Mouse (Mus musculus): Measurements from ENCODE around the gene Trappc6a. TPM values are rescaled to one million over a fixed set of nuclear protein-coding genes. Genes with fewer than 3 reads are reported as not detected.

Trappc6a gene
- polyA plus RNA-seq, 1 experiment from 2014 or later = 31.7 TPM

DNA sequence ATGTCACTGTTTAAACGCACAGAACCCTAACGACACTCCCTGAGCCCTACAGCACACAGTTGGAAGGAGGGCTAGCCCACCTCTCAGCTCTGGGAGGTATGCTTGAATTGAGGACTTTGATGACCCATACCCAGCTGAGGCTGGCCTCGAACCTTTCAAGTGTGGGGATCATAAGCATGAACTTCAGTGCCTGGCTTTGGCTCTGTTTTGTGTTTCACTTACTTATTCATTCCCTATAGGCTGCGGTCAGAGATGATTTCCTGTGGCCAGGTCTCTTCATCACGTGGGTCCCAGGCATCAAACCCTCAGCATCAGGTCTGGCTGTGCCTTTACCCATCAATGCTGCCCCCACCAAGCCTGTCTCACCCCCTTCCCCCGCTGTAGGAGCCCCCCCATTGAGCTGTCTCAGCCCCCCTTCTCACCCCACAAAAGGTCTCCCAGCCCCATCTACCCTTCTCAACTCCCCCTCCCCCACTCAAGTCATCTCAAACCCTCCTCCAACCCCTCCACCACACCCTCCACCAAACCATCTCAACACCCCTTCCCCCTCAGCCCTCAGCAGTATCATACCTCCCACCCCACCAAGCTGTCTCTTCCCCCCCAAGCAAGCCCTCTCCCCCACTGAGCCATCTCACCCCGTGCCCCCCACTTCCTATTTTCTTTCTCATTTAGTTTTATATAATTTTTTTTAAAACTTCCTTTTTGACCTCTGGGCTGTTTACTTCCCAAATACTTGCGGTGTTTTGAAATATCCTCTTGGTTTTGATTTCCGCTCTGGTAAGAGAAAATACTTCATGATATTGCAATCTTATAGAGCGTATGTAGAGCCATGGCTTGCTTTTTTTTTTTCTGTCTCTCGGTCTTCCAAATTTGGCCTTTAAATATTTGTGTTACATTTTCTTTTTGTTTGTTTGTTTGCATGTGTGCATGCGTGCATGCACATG, 7.5 kb upstream of the Trappc6a start:
- Histone ChIP-seq H3K27me3 (ENCODE audit: control insufficient read depth, insufficient read depth, low read length) (no peaks in the 10 kb centered on the region), H3K4me2 (ENCODE audit: low read depth, low read length) (no peak overlapping the region), H3K36me3 (ENCODE audit: control insufficient read depth, insufficient read depth, low read length) (no peaks in the 10 kb centered on the region), H3K9ac (replicated peaks; ENCODE audit: low read depth, low read length) (no peak overlapping the region), H3K9me3 (ENCODE audit: control insufficient read depth, low read length) (no peaks in the 10 kb centered on the region), H3K27ac (ENCODE audit: low read depth, low read length) (no peak overlapping the region), H3K4me1 (ENCODE audit: control insufficient read depth, insufficient read depth, low read length) (no peaks in the 10 kb centered on the region), H3K4me3 (ENCODE audit: low read depth, low read length) (no peak overlapping the region)
- WGBS = 74% methylated on average over 12 of the region's 12 CpGs
- ATAC-seq (ENCODE audit: low read depth) = no peak

DNA sequence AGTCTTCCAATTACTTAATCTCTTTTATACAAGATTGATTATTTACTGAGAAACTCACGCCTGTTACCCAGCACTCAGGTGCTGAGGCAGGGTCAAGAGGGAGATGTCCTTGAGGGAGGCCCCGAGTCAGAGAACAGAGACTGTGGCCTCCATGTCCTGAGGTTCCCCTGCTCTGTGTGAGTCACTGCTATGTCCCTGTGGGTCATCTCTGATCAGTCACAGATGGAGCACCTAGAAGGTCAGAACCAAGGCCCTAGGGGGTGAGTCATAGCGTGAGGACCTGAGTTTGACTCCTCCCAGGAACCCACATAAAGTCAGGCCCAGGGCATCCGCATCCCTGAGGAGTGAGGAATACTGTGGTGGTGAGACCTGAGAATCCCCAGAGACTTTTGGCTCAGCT, 6.5 kb upstream of the Trappc6a start:
- no peak for ATAC-seq (ENCODE audit: low read depth)
- Histone ChIP-seq H3K9me3 (ENCODE audit: control insufficient read depth, low read length) (no peaks in the 10 kb centered on the region), H3K4me2 (ENCODE audit: low read depth, low read length) (no peak overlapping the region), H3K36me3 (ENCODE audit: control insufficient read depth, insufficient read depth, low read length) (no peaks in the 10 kb centered on the region), H3K27ac (ENCODE audit: low read depth, low read length) (no peak overlapping the region), H3K9ac (replicated peaks; ENCODE audit: low read depth, low read length) (no peak overlapping the region), H3K4me1 (ENCODE audit: control insufficient read depth, insufficient read depth, low read length) (no peaks in the 10 kb centered on the region), H3K4me3 (ENCODE audit: low read depth, low read length) (no peak overlapping the region), H3K27me3 (ENCODE audit: control insufficient read depth, insufficient read depth, low read length) (no peaks in the 10 kb centered on the region)
- 75% methylated on average over 4 of the region's 4 CpGs for whole genome bisulfite sequencing

DNA sequence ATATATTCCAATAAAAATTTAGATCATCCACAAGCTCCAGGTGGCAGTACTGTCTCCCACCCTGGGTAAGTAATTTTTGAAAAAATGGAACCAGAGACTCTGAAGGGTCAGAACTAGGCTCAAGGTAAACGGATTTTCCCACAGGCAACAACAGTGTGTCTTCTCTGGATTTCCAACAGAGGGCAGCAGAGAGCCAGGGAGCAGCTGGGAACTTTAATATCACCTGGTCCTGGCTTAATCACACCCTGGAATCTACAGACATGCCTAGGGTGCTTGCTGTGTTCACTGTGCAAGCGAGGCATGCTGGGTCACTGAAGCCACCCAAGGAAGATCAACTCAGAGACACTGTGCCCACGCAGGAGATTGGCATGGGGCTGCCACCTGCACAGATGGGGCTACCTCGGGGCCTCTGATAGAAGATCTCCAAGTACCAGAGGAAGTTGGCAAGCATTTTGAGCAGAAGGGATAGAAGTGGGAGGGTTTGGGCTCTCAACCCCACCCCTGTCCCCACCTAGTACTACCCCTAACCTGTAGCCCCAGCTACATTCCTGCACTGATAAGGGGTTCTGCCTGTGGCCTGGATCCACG, 4.6 kb upstream of the Trappc6a start:
- no peak overlapping the region for H3K27ac ChIP-seq (ENCODE audit: low read depth, low read length)
- H3K27me3 ChIP-seq (ENCODE audit: control insufficient read depth, insufficient read depth, low read length) = no peaks in the 10 kb centered on the region
- ATAC-seq (ENCODE audit: low read depth) = no peak
- no peaks in the 10 kb centered on the region for H3K9me3 ChIP-seq (ENCODE audit: control insufficient read depth, low read length)
- H3K4me2 ChIP-seq (ENCODE audit: low read depth, low read length) = no peak overlapping the region
- H3K4me1 ChIP-seq (ENCODE audit: control insufficient read depth, insufficient read depth, low read length) = 0 out of 2 replicates have a peak, but pooled peaks cover 4% of the 10 kb centered on the region
- no peaks in the 10 kb centered on the region for H3K36me3 ChIP-seq (ENCODE audit: control insufficient read depth, insufficient read depth, low read length)
- no peak overlapping the region for H3K4me3 ChIP-seq (ENCODE audit: low read depth, low read length)
- 39% methylated on average over 5 of the region's 5 CpGs for WGBS
- no peak overlapping the region for H3K9ac ChIP-seq (replicated peaks; ENCODE audit: low read depth, low read length)

DNA sequence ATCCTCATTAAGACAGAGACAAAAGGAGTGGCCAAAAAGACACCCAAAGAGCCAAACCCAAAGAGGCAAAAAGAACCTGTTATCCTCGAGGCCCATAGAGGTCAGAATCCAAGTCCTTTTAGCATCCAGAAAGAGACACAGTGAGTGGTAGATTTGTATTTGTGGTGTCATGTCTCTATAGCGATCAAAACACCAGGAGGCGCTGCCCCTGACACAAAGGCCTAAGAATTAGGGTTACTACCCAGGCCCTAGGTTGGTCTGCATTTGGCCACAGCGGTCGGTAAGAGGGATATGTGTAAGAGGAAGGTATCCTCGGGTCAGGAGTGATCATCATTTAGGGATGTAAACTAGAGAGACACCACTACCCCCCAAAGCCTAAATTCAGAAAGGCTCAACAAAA, 1.9 kb upstream of the Trappc6a start:
- Histone ChIP-seq H3K4me1 (ENCODE audit: control insufficient read depth, insufficient read depth, low read length) (peaks cover 12% of the 10 kb centered on the region; the same call in 1 of the 2 replicates), H3K4me2 (ENCODE audit: low read depth, low read length) (peak overlapping the region; percentile 92), H3K27me3 (ENCODE audit: control insufficient read depth, insufficient read depth, low read length) (no peaks in the 10 kb centered on the region), H3K9me3 (ENCODE audit: control insufficient read depth, low read length) (no peaks in the 10 kb centered on the region), H3K4me3 (ENCODE audit: low read depth, low read length) (peak overlapping the region; percentile 72), H3K27ac (ENCODE audit: low read depth, low read length) (no peak overlapping the region), H3K36me3 (ENCODE audit: control insufficient read depth, insufficient read depth, low read length) (no peaks in the 10 kb centered on the region), H3K9ac (replicated peaks; ENCODE audit: low read depth, low read length) (no peak overlapping the region)
- WGBS = 28% methylated on average over 6 of the region's 6 CpGs
- ATAC-seq (ENCODE audit: low read depth) = no peak

DNA sequence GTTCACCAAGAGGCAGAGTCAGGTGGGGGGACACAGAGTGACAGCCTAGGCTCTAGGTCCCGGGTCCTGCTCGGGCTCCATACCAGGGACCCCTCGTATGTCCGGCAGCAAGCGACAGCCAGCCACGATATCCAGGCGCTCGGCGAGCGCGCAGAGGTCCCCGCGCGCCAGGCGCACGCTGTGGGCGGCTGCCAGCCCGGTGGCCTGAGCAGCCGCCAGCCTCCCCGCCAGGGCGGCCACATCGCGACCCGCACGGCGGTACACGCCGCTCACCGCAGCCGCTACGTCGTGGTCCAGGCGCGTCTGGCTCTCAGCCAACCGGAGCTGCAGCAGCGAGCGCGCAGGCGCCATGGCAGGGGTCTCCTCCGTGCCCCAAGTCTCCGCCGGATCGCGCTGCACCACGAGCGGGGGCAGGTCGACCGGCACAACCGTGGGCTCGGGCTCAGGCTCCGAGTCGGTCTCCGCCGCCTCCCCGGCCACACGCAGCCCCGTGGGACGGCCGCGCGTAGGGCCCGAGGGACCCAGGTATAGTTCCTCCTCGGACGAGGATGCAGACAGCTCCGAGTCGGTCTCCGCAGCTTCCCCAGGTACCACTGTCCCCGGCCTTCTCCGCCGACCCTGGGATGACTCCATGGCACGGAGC, 1.1 kb upstream of the Trappc6a start:
- peak overlapping the region; percentile 92 for H3K4me2 ChIP-seq (ENCODE audit: low read depth, low read length)
- peak overlapping the region; percentile 68 for H3K9ac ChIP-seq (replicated peaks; ENCODE audit: low read depth, low read length)
- no peaks in the 10 kb centered on the region for H3K9me3 ChIP-seq (ENCODE audit: control insufficient read depth, low read length)
- ATAC-seq (ENCODE audit: low read depth) = peak; percentile 45
- no peaks in the 10 kb centered on the region for H3K36me3 ChIP-seq (ENCODE audit: control insufficient read depth, insufficient read depth, low read length)
- peaks cover 12% of the 10 kb centered on the region; the same call in 1 of the 2 replicates for H3K4me1 ChIP-seq (ENCODE audit: control insufficient read depth, insufficient read depth, low read length)
- peak overlapping the region; percentile 81; the same call in 1 of the 2 replicates for H3K27ac ChIP-seq (ENCODE audit: low read depth, low read length)
- H3K4me3 ChIP-seq (ENCODE audit: low read depth, low read length) = peak overlapping the region; percentile 72
- under 1% methylated on average over 58 of the region's 71 CpGs for WGBS
- no peaks in the 10 kb centered on the region for H3K27me3 ChIP-seq (ENCODE audit: control insufficient read depth, insufficient read depth, low read length)

DNA sequence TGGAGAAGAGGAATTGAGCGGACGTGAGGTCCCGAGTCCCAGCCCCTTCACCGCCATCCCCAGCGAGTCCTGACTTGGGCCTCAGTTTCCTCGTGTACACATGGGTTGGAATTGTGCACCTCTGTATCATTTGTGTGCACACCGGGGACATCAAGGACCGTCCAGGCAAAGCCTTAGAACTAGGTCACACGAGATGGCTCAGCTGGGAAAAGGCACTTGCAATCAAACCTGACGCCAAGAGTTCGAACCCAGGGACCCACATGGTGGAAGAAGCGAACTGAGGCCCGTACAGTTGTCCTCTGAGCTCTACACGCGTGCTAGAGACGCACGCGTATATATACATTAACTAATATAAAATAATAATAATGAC, 598 bp upstream of the Trappc6a start:
- H3K9ac ChIP-seq (replicated peaks; ENCODE audit: low read depth, low read length) = peak overlapping the region; percentile 68
- peak overlapping the region; percentile 92 for H3K4me2 ChIP-seq (ENCODE audit: low read depth, low read length)
- H3K27me3 ChIP-seq (ENCODE audit: control insufficient read depth, insufficient read depth, low read length) = no peaks in the 10 kb centered on the region
- peak overlapping the region; percentile 81 for H3K27ac ChIP-seq (ENCODE audit: low read depth, low read length)
- 3% methylated on average over 18 of the region's 18 CpGs for WGBS
- peak overlapping the region; percentile 72 for H3K4me3 ChIP-seq (ENCODE audit: low read depth, low read length)
- no peak for ATAC-seq (ENCODE audit: low read depth)
- no peaks in the 10 kb centered on the region for H3K36me3 ChIP-seq (ENCODE audit: control insufficient read depth, insufficient read depth, low read length)
- H3K4me1 ChIP-seq (ENCODE audit: control insufficient read depth, insufficient read depth, low read length) = peaks cover 12% of the 10 kb centered on the region; the same call in 1 of the 2 replicates
- no peaks in the 10 kb centered on the region for H3K9me3 ChIP-seq (ENCODE audit: control insufficient read depth, low read length)

DNA sequence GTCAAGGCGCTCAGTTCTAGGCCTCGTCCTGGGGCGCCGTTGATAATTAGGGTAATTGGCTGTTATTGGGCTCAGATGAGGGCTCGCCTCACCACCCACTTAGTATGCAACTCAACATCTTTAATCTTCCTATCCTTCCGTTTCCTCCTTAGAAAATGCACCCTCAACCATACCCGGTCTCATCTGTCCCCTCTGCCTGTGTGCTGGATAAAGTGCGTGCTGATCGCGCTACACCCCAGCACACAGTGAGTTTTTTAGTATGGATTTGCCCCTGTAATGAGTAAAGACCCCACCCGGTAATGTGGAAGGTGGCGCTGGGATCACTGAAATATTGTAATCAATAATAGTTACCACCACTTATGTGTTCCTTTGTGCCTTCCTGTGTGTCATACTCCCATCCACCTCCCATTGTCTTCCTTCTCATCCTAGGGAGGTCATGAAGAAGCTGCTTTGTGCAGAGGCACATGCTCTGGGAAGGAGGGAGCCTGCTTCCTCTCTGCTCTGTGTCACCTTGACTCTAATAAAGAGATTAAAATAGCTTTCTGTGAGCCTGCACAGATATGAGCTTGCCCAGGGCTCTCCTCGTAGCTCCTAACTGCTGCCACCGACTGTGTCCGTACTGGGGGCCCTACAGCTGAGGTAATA, 851 bp downstream of the Trappc6a start:
- Histone ChIP-seq H3K27me3 (ENCODE audit: control insufficient read depth, insufficient read depth, low read length) (no peaks in the 10 kb centered on the region), H3K36me3 (ENCODE audit: control insufficient read depth, insufficient read depth, low read length) (no peaks in the 10 kb centered on the region), H3K9ac (replicated peaks; ENCODE audit: low read depth, low read length) (peak overlapping the region; percentile 78), H3K4me1 (ENCODE audit: control insufficient read depth, insufficient read depth, low read length) (peaks cover 12% of the 10 kb centered on the region; the same call in 1 of the 2 replicates), H3K27ac (ENCODE audit: low read depth, low read length) (peak overlapping the region; percentile 81), H3K4me2 (ENCODE audit: low read depth, low read length) (peak overlapping the region; percentile 92), H3K4me3 (ENCODE audit: low read depth, low read length) (peak overlapping the region; percentile 72), H3K9me3 (ENCODE audit: control insufficient read depth, low read length) (no peaks in the 10 kb centered on the region)
- ATAC-seq (ENCODE audit: low read depth) = peak; percentile 12
- WGBS = 14% methylated on average over 15 of the region's 15 CpGs

DNA sequence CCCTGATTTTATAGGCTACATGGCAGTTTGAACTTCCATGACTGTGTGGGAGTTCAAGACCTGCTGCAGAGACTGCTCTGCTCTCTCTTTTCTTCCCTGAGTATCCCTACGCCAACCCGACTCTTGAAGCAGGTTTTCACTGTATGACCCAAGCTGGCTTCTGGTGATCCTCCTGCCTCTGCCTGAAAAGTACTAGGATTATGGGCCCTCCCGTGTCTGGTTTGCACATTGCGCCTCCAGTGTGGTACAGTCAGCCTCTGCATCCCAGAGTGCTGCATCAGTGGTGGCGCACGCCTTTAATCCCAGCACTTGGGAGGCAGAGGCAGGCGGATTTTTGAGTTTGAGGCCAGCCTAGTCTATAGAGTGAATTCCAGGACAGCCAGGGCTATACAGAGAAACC, 1.6 kb downstream of the Trappc6a start:
- ATAC-seq (ENCODE audit: low read depth) = no peak
- no peak overlapping the region for H3K9ac ChIP-seq (replicated peaks; ENCODE audit: low read depth, low read length)
- H3K9me3 ChIP-seq (ENCODE audit: control insufficient read depth, low read length) = no peaks in the 10 kb centered on the region
- WGBS = 98% methylated on average over 7 of the region's 7 CpGs
- H3K4me1 ChIP-seq (ENCODE audit: control insufficient read depth, insufficient read depth, low read length) = peaks cover 12% of the 10 kb centered on the region; the same call in 1 of the 2 replicates
- H3K27me3 ChIP-seq (ENCODE audit: control insufficient read depth, insufficient read depth, low read length) = no peaks in the 10 kb centered on the region
- H3K4me2 ChIP-seq (ENCODE audit: low read depth, low read length) = peak overlapping the region; percentile 92; the same call in 1 of the 2 replicates
- H3K36me3 ChIP-seq (ENCODE audit: control insufficient read depth, insufficient read depth, low read length) = no peaks in the 10 kb centered on the region
- H3K4me3 ChIP-seq (ENCODE audit: low read depth, low read length) = no peak overlapping the region
- H3K27ac ChIP-seq (ENCODE audit: low read depth, low read length) = no peak overlapping the region

Measured in neural tube, embryonic 14.5 days (tissue).